Mouse (Mus musculus): ENCODE measurements around the gene Svs1. TPM values are rescaled to one million over a fixed set of nuclear protein-coding genes. Genes with fewer than 3 reads are reported as not detected.
A peak's percentile ranks its signal among the peaks of the same experiment; 100 is the strongest.
"Not testable (repeated sequence)": the region's sequence is repeated elsewhere in the genome, so short reads cannot be mapped to it uniquely, and the experiment has no call there.

Svs1 gene
- not detected for total RNA-seq (2021)
- long read RNA-seq, experiment 1: 0 reads
- long read RNA-seq, experiment 2: 0 reads

DNA sequence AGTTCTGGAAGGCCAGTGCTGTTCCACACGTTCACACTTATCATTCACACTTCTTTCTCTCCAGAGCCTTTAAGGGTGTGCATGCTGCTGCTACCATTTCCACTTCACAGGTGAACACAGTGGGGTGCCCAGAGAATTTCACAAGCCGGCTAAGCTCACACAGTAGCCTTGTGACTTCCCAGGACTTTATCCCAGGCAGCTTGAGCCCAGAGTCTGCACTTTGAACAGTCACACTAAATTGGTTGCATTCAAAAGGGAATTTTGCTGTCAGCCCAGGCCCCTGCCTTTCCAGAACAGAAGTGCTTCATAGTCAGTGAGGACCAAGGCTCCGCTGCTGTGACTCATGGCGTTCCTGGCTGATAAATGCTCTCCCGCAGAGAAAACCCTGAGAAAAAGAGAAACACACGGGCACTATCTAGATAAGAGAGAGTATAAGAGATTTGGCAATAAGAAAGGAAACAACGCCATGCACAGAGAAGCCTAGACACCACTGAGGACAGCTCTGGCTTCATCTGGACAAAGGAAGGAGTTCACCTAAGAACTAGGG lies at the start of gene Svs1:
Svs1 (plus strand) TSS at position 418 of the 547 bp plus-strand sequence.
- no peak for DNase-seq (ENCODE audit: low spot score in 2 of 2)

DNA sequence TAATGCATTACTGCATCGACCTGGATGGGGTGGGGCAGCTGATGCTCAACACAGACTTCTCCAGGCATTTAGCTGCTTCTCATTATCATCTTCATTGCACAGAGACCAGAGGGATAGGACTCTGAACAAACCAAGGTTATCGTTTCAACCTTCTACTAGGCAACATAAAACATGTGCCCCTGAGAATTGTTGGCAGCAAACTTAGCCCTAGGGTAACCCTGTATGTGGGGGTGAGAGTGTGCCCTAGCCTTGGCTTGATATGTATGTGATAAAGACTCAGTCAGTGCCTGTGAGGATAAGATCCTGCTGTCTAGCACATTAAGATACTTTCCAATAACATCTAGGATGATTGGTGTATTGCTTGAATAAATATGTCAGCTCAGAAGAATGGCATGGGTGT lies 37.1 kb upstream of the Svs1 start:
- DNase-seq (ENCODE audit: low spot score in 2 of 2): no peak

DNA sequence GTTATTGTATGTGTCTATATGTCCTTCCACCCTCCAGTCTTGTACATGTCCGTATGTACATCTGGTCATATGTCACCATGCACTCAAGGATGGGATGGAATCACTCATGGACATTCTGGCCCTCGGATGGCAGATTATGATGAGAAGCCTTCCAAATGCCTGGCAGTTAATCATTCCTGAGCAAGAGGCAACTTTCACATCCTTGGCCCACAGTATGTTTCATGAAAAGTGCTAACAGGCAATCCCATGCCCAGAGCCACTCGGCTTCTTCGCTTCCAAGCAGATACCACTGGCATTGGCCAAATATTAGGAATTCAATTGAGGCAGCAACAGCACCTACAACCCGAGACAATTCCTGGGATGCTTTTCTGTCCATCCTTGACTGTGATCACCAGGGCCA lies 36.0 kb upstream of the Svs1 start:
- DNase-seq (ENCODE audit: low spot score in 2 of 2): no peak

- DNase-seq (ENCODE audit: low spot score in 2 of 2): no peak
Measured at GRCm38 (mm10) chr6:48951630-48952029, 35.0 kb upstream of the Svs1 start.

GRCm38 (mm10) chr6:48953220-48953619 lies 33.4 kb upstream of the Svs1 start:
- no peak for DNase-seq (ENCODE audit: low spot score in 2 of 2)

- no peak for DNase-seq (ENCODE audit: low spot score in 2 of 2)
Measured at GRCm38 (mm10) chr6:48954211-48954610, 32.5 kb upstream of the Svs1 start.

DNA sequence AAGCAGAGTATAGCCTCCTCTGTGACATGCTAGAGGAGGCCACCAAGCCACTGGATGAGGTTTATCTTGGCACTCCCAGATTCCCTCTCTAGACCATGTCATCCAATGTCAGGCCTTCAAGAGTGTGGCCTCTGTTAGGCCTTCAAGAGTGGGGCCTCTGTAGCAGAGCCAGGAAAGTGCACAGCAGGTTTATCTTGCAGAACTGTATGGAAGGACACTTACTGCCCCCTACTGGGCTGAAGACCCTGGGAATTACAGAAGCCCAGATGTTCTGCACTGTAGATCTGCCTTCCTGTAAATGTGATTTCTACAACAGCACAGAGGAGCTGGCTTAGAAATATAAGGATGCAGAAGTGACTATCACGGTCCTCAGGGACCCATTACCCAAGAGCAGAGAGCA lies 31.7 kb upstream of the Svs1 start:
- peak in 1 of 2 experiments; percentile 43 for DNase-seq (ENCODE audit: low spot score in 2 of 2)

- no peak for DNase-seq (ENCODE audit: low spot score in 2 of 2)
Measured at GRCm38 (mm10) chr6:48956785-48957184, 29.9 kb upstream of the Svs1 start.

DNA sequence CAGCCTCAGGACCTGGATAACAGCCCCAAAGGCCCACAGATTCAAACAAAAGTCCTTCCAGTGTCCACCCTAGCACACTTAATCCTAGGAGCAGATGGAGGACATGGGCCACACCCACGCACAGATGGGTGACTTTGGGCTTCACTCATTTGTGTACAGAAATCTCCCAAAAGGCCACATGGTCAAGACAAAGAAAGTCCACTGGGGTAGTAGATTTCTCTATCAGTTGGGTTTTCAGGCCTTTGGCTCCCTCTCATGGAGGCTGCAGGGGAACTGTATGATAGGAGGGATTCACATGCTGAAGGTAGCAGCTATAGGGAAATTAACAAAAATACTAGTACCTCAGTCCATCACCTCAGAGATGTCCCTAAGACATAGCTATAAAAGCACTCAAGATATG lies 28.6 kb upstream of the Svs1 start:
- DNase-seq (ENCODE audit: low spot score in 2 of 2): no peak

- not testable (repeated sequence) for DNase-seq (ENCODE audit: low spot score in 2 of 2)
Measured at GRCm38 (mm10) chr6:48959151-48959550, 27.5 kb upstream of the Svs1 start.

DNA sequence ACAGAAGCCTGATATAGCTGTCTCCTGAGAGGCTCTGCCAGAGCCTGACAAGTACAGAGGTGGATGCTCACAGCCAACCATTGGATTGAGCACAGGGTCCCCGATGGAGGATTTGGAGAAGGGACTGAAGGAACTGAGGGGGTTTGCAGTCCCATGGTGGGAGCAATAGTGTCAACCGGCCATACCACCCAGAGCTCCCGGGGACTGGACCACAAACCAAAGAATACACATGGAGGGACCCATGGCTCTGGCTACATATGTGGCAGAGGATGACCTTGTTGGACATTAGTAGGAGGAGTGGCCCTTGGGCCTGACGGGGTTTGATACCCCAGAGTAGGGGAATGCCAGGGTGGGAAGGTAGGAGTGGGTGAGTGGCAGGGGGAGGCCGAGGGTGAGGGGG lies 20.0 kb upstream of the Svs1 start:
- not testable (repeated sequence) for DNase-seq (ENCODE audit: low spot score in 2 of 2)

DNA sequence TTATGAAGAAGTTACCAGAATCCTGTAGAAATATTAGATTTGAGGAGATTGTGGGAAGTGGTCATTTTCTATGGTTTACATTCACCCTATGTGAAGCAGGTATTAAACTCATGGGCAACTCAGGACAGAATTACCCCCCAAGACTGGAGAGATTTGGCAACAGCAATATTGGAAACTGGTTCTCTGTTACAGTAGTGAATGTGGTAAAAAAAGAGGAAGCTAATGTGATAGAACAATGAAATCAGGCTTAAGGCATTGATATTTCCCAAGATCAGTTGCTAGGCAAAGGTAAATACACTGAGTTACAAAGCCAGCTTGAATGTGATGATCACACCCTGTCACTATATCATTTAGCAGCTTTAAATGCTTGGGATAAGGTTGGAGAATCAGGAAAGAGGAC lies 18.8 kb upstream of the Svs1 start:
- DNase-seq (ENCODE audit: low spot score in 2 of 2): no peak

DNA sequence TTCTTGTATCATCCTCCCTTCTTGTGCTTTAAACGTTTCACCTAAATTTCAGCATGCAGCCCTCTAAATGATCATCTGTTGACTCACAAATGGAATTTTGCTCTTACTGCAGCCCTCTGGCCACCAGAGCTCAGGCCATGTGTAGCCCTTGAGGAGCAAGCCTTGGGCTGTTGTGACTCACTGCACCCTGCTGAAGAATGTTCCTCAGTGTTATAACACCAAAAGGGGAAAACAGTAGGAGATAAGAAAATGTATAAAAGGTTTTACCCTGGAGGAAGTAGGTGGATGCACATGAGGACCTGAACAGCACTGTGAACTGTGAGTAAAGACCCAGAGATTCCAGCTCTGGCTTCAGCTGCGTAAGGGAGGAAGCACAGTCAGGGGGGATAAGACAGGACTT lies 12.0 kb upstream of the Svs1 start, which contains the start of gene Doxl2:
Doxl2 (plus strand) TSS at position 301 of the 400 bp plus-strand sequence.
- no peak for DNase-seq (ENCODE audit: low spot score in 2 of 2)

GRCm38 (mm10) chr6:48979616-48980015 lies 7.0 kb upstream of the Svs1 start:
- no peak for DNase-seq (ENCODE audit: low spot score in 2 of 2)

- DNase-seq (ENCODE audit: low spot score in 2 of 2): no peak
Measured at GRCm38 (mm10) chr6:48982305-48982704, 4.4 kb upstream of the Svs1 start.

DNA sequence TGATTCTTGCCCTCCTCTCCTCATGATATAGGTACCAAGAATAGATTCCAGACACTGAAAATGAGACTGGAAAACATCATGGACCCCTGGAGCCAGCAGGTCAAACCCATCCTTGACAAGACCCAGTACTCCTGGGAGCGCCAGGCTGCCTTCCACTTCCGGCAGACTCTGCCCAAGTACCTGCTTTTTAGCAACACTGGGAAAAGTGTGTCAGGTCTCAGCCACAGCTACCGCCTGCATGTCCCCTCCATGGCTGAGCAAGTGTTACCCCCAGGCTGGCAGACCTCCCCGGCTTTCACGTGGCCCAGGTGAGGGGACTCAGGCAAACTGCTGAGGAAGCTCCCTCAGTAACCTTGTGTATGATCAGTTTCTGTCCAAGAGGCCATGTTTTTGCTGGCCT lies 3.3 kb downstream of the Svs1 start:
- DNase-seq (ENCODE audit: low spot score in 2 of 2): no peak

GRCm38 (mm10) chr6:48991991-48992390 lies 5.3 kb downstream of the Svs1 start:
- DNase-seq (ENCODE audit: low spot score in 2 of 2): no peak

GRCm38 (mm10) chr6:48998186-48998585 lies 11.5 kb downstream of the Svs1 start:
- no peak for DNase-seq (ENCODE audit: low spot score in 2 of 2)

GRCm38 (mm10) chr6:48998796-48999195 lies 12.1 kb downstream of the Svs1 start:
- DNase-seq (ENCODE audit: low spot score in 2 of 2): no peak

DNA sequence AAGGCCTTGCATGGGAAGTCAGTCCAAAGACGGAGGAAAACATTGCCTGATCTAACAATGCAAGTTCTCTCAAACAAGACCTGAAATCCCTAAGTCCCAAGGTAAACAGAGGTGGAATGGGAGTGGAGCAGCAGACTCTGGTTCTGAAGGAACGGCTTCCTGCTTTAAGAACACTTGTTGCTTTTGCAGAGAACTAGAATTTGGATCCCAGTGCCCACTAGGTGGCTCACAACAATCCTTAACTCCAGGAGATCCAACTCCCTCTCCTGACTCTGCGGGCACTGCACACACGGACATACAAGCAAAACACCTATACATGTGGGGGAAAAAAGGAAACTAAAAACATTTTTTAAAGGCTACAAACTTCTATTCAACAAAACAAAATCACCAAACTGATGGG lies 16.7 kb downstream of the Svs1 start:
- DNase-seq (ENCODE audit: low spot score in 2 of 2): no peak

DNA sequence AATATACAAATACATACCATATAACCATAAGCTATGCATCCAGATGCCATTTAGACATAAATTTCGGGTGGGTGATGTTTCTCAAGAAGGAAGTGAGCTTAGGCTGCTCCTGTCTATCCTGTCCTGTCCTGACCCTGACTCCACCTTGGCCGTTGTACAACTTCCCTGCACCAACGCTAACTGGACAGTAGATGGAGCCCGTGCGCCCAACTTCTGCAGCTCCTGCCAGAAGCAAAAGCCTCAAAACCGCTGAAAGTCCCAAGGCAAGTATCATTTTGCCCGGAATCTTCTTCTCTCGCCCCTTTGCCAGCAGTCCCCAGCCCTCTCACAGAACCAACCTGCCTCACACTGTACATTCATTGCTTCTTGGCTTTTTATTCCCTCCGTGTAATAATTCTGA lies 21.3 kb downstream of the Svs1 start:
- peak; percentile 29 to 62 for DNase-seq (ENCODE audit: low spot score in 2 of 2)

GRCm38 (mm10) chr6:49008420-49009160 lies 21.9 kb downstream of the Svs1 start:
- no peak for DNase-seq (ENCODE audit: low spot score in 2 of 2)

DNA sequence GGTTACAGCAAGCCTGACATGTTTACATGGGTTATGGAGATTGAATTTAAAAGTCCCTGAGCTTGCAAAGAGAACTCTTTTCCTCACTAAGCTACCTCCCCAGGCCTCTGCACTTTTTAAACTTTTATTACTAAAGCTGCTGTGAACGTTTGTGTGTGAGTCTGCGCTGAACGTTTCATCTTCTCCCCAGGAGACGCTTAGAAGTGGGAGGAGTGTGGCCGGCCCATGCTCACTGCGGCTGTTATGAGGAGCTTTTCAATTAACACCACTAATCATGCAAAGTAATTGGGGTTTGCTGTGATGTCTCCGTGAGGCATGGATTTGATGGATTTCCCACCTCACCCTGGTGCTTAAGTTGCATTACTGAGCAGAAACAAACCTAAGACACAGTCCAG lies 22.5 kb downstream of the Svs1 start:
- no peak for DNase-seq (ENCODE audit: low spot score in 2 of 2)

Measured in gastrocnemius, postnatal 4 days (tissue).